Mouse (Mus musculus): ENCODE results near the gene Cd2bp2.
"Not testable (repeated sequence)": the region's sequence is repeated elsewhere in the genome, so short reads cannot be mapped to it uniquely, and the experiment has no call there.

Gene Cd2bp2

GRCm38 (mm10) chr7:127190672-127191071 lies 5.2 kb downstream of the Cd2bp2 start:
- no peak for DNase-seq (ENCODE audit: low spot score in 2 of 2)

- DNase-seq (ENCODE audit: low spot score in 2 of 2) = no peak
Measured at GRCm38 (mm10) chr7:127188305-127189276, 7.3 kb downstream of the Cd2bp2 start.

- no peak for DNase-seq (ENCODE audit: low spot score in 2 of 2)
Measured at GRCm38 (mm10) chr7:127187351-127187750, 8.5 kb downstream of the Cd2bp2 start.

- no peak for DNase-seq (ENCODE audit: low spot score in 2 of 2)
Measured at GRCm38 (mm10) chr7:127185601-127186000, 10.2 kb downstream of the Cd2bp2 start.

GRCm38 (mm10) chr7:127184720-127185119 lies 11.1 kb downstream of the Cd2bp2 start:
- no peak for DNase-seq (ENCODE audit: low spot score in 2 of 2)

- no peak for DNase-seq (ENCODE audit: low spot score in 2 of 2)
Measured at GRCm38 (mm10) chr7:127183828-127184227, 12.0 kb downstream of the Cd2bp2 start.

GRCm38 (mm10) chr7:127183345-127183744 lies 12.5 kb downstream of the Cd2bp2 start:
- no peak for DNase-seq (ENCODE audit: low spot score in 2 of 2)

- not testable (repeated sequence) for DNase-seq (ENCODE audit: low spot score in 2 of 2)
Measured at GRCm38 (mm10) chr7:127181724-127182123, 14.1 kb downstream of the Cd2bp2 start.

- DNase-seq (ENCODE audit: low spot score in 2 of 2) = no peak
Measured at GRCm38 (mm10) chr7:127180783-127181182, 15.1 kb downstream of the Cd2bp2 start.

GRCm38 (mm10) chr7:127176937-127177336 lies 18.9 kb downstream of the Cd2bp2 start:
- DNase-seq (ENCODE audit: low spot score in 2 of 2) = no peak

GRCm38 (mm10) chr7:127166501-127166900 lies 29.3 kb downstream of the Cd2bp2 start:
- DNase-seq (ENCODE audit: low spot score in 2 of 2) = no peak

- no peak for DNase-seq (ENCODE audit: low spot score in 2 of 2)
Measured at GRCm38 (mm10) chr7:127165607-127166493, 30.0 kb downstream of the Cd2bp2 start.

GRCm38 (mm10) chr7:127164002-127164401 lies 31.8 kb downstream of the Cd2bp2 start:
- DNase-seq (ENCODE audit: low spot score in 2 of 2) = no peak

- DNase-seq (ENCODE audit: low spot score in 2 of 2) = no peak
Measured at GRCm38 (mm10) chr7:127162546-127162945, 33.3 kb downstream of the Cd2bp2 start.

- DNase-seq (ENCODE audit: low spot score in 2 of 2) = no peak
Measured at GRCm38 (mm10) chr7:127157548-127157947, 38.3 kb downstream of the Cd2bp2 start.

- no peak for DNase-seq (ENCODE audit: low spot score in 2 of 2)
Measured at GRCm38 (mm10) chr7:127153477-127153876, 42.4 kb downstream of the Cd2bp2 start.

- no peak for DNase-seq (ENCODE audit: low spot score in 2 of 2)
Measured at GRCm38 (mm10) chr7:127152464-127152863, 43.4 kb downstream of the Cd2bp2 start.

- DNase-seq (ENCODE audit: low spot score in 2 of 2) = no peak
Measured at GRCm38 (mm10) chr7:127147901-127148300, 47.9 kb downstream of the Cd2bp2 start.

- no peak for DNase-seq (ENCODE audit: low spot score in 2 of 2)
Measured at GRCm38 (mm10) chr7:127146267-127146603, 49.6 kb downstream of the Cd2bp2 start.

- no peak for DNase-seq (ENCODE audit: low spot score in 2 of 2)
Measured at GRCm38 (mm10) chr7:127145387-127146266, 50.2 kb downstream of the Cd2bp2 start.

GRCm38 (mm10) chr7:127144412-127144811 lies 51.4 kb downstream of the Cd2bp2 start:
- DNase-seq (ENCODE audit: low spot score in 2 of 2) = no peak
